Mouse (Mus musculus): Measurements from ENCODE around the gene Lrrn2.
A peak's percentile ranks its signal among the peaks of the same experiment; 100 is the strongest.

Gene Lrrn2

DNA sequence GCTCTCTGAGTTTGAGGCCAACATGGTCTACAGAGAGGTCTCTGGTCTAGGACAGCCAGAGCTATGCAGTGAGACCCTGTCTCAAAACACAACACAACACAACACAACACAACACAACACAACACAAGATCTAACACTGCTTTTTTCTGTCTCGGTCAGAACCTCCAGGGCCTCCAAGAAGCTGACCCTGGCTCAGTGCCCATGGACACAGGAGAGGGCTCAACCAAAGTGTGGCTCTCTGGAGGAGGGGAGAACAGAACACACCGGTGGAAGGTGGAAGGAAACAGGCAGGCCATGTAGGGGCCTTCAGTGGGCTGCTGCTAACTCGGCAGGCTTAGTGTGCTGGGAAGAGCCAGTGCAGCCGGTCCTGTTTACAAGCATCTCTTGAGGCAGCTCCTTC is 5.6 kb downstream of the Lrrn2 start:
- DNase-seq (ENCODE audit: low spot score in 2 of 2), result no peak

- DNase-seq (ENCODE audit: low spot score in 2 of 2), result no peak
These were observed 6.6 kb downstream of the Lrrn2 start for GRCm38 (mm10) chr1:132886626-132887025.

DNA sequence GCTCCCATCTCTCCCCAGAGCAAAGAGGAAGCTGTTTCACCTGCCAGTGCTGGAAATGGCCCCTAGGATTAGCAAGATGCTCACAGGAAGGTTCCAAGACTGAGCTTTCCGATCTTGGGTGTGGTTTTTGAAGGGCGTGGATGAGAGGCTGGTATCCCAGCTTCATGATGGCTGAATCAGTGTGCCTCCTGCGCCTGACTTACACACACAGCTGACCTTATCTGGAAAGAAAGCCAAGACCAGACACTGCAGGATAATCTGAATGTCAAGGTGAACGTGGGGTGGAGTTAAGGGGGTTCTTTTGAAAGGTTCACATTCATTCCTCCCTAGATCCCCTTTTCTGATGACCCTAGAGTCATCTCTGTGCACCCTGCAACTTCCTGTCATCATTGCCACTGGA is 8.7 kb downstream of the Lrrn2 start:
- DNase-seq (ENCODE audit: low spot score in 2 of 2), result no peak

- no peak for DNase-seq (ENCODE audit: low spot score in 2 of 2)
These were observed 10.2 kb downstream of the Lrrn2 start for GRCm38 (mm10) chr1:132890161-132890794.

GRCm38 (mm10) chr1:132892065-132892464 is 12.0 kb downstream of the Lrrn2 start:
- no peak for DNase-seq (ENCODE audit: low spot score in 2 of 2)

DNA sequence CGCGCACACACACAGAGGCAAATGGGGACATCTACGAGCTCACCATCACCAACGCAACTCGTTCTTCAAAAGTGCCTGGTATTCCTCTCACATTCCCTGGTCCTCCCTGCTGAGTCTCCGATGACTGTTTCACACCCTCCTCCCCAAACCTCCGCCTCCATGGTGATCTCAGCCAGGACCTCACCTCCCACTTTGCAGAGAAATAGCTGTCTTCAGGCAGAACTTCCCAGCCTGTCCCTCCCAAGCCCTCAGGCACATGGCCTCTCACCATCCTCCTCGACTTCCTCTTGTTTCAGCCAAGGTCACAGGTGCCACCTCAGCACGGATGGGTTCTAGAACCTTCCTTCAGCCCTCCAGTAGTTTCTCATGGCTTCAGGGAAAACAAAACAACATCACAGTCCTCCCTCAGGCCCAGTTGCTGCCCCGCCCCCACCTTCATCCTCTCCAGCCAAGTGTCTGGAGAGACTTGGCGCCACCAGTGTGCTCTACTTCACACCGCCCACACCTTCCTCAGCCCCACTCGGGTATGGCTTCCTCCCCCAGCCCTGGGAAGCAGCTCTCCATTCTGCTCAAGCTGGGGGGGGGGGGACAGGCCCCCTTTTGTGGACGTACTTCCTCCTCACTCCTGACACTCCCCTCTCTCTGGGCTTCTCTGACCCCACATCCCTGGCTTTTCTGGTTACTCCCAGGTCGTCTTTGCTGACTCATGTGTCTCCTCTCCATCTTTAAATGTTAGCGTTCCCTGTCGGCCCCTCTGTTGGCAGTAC is 13.4 kb downstream of the Lrrn2 start:
- DNase-seq (ENCODE audit: low spot score in 2 of 2), result peak; percentile 41 to 54

DNA sequence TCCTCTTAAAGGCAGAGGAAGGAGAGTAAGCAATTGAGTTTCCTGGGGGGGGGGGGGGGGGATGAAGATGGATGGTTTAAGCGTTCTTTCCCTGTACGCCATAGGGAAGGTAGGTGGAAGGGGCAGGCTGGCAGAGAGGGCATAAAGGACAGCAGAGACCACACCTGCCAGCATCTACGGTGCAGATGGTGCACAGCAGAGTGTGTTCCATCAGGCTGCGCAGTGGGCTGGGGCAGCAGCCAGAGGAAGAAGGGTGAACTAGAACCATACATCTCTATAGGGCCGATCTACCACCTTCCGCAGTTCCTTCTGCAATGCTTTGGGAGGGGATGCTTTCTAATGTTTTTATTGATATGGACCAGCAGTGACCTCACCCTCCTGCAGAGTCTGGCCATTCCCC is 19.0 kb downstream of the Lrrn2 start:
- DNase-seq (ENCODE audit: low spot score in 2 of 2), result no peak

GRCm38 (mm10) chr1:132899626-132900025 is 19.6 kb downstream of the Lrrn2 start:
- no peak for DNase-seq (ENCODE audit: low spot score in 2 of 2)

DNA sequence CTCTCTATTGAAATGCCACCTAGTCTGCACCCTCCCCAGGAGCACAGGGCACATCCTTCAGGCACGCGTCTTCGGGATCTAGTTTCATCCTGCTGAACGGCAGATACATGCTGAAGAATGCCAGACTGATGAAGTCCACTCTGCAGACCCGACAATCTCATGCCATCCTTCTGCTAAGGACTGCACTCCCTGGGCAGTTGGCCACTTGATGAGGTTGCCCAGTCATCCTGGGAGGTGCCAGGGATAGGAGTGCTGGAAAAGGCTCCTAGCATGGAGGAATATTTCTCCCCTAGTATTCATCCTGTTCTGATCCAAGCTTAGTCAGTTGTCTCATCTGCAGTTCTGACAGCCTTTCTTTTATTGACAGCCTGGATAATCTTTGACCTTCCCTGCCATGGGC is 20.9 kb downstream of the Lrrn2 start:
- DNase-seq (ENCODE audit: low spot score in 2 of 2), result no peak

- no peak for DNase-seq (ENCODE audit: low spot score in 2 of 2)
These were observed 23.4 kb downstream of the Lrrn2 start for GRCm38 (mm10) chr1:132903519-132903918.

DNA sequence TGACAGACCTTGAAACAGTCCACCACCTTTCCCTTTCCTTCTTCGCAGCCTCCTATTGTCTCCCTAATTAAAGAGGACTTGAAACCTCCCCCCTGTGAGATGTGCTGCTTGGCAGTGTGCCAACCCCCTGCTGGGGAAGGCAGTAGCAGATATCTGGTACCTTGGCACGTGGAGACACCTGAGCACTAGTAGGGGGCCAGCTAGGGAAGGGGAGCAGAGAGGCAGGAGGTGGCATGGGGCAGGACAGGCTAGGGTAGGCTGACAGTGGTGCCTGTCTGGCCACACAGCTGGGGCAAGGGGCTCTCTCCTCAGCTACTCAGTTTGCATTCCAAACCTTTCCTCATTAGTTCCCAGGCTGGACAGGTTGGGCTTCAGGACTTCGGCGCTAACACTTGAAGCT is 29.0 kb downstream of the Lrrn2 start:
- DNase-seq (ENCODE audit: low spot score in 2 of 2), result no peak

DNA sequence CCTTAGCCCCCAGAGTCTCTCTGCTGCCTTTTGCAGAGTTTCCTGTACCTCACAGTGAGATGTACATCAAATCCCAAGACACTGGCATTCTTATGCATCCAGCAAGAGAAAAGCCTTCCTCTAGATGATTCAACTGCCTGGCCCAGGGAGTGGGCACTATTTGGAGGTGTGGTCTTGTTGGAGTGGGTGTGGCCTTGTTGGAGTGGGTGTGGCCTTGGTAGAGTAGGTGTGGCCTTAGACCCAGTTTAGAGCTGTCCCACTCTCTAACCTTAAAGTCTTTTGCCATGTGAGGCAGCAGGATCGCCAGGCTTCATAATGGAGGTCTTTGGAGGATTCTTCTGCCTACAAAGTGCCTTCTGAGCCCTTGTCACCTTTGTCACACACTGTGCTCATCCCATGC is 29.9 kb downstream of the Lrrn2 start:
- DNase-seq (ENCODE audit: low spot score in 2 of 2), result no peak

GRCm38 (mm10) chr1:132910414-132911041 is 30.5 kb downstream of the Lrrn2 start:
- DNase-seq (ENCODE audit: low spot score in 2 of 2), result no peak

DNA sequence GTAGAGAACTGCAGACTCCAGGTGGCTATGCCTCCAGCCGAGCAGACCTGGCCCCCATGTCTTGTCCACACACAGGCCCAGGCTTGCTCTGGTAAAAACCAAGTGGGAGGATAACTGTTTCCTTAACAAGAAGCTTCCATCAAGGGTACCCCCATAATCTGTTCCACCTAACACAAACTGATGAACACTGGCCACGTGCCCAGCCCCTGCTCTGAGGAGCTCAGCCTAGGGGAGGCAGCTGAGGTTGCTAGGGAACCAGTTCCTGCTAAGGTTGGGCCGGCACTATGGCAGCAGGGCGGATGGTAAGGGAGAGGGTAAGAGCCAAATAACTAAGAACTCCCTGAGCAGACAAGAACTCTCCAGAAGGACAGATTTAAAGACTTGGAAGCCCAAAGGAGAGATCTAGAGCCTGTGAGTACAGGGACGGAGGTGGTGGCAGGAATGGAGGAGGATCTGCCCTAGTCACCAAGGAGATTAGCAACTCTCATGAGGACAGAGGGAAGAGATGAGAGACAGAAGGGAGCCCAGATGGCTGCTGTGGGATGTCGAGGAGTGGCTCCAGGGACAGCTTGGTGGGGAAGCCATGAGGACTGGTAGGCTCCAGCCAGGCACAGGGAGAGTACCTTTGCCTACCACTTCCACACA is 35.9 kb downstream of the Lrrn2 start:
- DNase-seq (ENCODE audit: low spot score in 2 of 2), result peak; percentile 61 to 62

GRCm38 (mm10) chr1:132917554-132917953 is 37.5 kb downstream of the Lrrn2 start:
- DNase-seq (ENCODE audit: low spot score in 2 of 2), result no peak

GRCm38 (mm10) chr1:132918117-132918680 is 38.1 kb downstream of the Lrrn2 start:
- DNase-seq (ENCODE audit: low spot score in 2 of 2), result no peak

GRCm38 (mm10) chr1:132919258-132919657 is 39.2 kb downstream of the Lrrn2 start:
- DNase-seq (ENCODE audit: low spot score in 2 of 2), result no peak

- DNase-seq (ENCODE audit: low spot score in 2 of 2), result no peak
These were observed 41.0 kb downstream of the Lrrn2 start for GRCm38 (mm10) chr1:132921071-132921470.

GRCm38 (mm10) chr1:132922257-132922656 is 42.2 kb downstream of the Lrrn2 start:
- no peak for DNase-seq (ENCODE audit: low spot score in 2 of 2)

DNA sequence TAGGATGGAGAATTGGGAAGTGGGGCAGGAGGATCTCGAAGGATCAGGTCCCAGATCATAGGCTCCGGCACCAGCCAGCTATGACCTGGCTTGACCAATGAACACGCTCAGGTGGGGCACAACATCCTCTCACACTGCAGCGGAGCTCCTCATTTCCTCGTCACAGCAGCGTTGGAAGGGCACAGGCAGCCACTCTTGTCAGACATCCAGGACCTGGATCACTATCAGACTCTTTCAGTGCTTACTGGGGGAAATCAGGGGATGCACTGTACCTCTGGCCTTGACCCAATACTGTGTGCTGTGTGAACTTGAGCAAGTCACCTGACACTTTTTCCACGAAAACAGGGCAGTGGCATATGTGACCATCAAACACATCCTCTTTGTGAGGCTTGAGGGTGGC is 45.2 kb downstream of the Lrrn2 start:
- DNase-seq (ENCODE audit: low spot score in 2 of 2), result no peak

DNA sequence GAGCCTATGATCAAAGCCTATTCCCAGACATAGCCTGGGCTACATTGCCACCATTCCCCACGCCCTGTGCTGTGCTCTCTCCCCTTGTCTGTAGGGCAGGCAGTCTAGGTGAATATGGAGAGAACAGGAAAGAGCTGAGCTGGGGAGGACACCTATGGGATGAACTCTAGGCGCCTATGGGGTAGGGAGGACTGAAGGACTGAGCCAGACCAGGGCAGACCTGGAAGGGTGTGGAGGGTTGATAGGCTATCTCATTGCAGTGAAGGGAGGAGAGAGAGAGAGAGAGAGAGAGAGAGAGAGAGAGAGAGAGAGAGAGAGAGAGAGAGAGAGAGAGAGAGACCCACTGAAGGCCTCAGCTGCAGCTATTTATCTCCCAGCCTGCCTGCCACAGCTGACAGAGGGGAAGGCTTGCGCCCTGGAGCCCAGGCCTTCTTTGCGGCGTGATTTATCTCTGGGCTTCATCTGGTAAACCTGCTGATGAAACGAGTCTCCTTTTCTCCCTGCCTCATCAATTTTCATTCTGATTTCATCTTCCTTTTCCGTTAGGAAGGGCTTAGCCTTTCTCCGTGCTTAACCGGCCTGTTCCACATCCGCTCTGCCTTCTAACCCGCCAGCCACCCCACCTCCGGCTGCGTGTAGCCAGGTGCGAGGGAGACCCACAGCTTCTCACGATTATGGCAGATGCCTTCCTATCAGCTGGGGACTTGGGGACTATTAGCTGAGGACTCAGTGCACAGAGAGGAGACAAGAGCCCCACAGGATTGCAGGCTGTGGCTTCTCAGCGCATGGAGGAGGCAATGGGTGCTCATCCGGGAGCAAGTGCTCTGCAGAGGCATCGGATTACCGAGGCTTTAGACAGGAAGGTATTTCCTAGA is 48.2 kb downstream of the Lrrn2 start:
- DNase-seq (ENCODE audit: low spot score in 2 of 2), result no peak
